Mouse (Mus musculus): Measurements from ENCODE around the gene Fkbp15. TPM values are rescaled to one million over a fixed set of nuclear protein-coding genes. Genes with fewer than 3 reads are reported as not detected.

Gene Fkbp15
- polyA plus RNA-seq, 1 experiment from 2014 or later = 17.9 TPM

DNA sequence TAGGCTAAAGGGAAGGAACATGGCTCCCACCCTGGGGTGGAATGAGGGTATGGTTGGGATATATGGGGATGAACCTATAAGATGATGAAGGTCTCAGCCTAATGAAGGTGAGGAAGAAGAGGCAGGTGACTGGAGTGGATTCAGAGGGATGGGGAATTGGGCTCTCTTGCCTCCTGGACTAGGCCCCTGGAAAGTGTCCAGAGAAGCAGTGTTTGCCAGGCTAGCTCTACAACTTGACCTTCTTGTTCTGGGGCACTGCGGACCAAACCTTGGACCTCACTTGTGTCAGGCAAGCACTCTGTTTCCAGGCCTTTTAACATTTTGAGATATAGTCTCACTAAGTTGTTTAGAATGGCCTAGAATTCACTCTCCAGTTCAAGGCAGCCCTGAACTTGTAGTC, 65.6 kb downstream of the Fkbp15 start:
- no peak for ATAC-seq (ENCODE audit: low FRiP score)
- Histone ChIP-seq H3K9me3 (ENCODE audit: control insufficient read depth, low read length) (no peaks in the 10 kb centered on the region), H3K4me1 (ENCODE audit: control insufficient read depth, insufficient read depth, low read length) (0 out of 2 replicates have a peak, but pooled peaks cover 2% of the 10 kb centered on the region), H3K36me3 (ENCODE audit: control insufficient read depth, insufficient read depth, low read length) (peaks cover 7% of the 10 kb centered on the region; the same call in 1 of the 2 replicates), H3K4me2 (no peak overlapping the region), H3K27me3 (ENCODE audit: control insufficient read depth, insufficient read depth, low read length) (no peaks in the 10 kb centered on the region), H3K27ac (ENCODE audit: low read depth, low read length) (no peak overlapping the region), H3K4me3 (ENCODE audit: low read depth, low read length) (no peak overlapping the region), H3K9ac (ENCODE audit: low read length) (no peak overlapping the region)
- 96% methylated on average over 1 of the region's 1 CpGs for WGBS
- no peak for DNase-seq (ENCODE audit: low spot score, missing footprints)

DNA sequence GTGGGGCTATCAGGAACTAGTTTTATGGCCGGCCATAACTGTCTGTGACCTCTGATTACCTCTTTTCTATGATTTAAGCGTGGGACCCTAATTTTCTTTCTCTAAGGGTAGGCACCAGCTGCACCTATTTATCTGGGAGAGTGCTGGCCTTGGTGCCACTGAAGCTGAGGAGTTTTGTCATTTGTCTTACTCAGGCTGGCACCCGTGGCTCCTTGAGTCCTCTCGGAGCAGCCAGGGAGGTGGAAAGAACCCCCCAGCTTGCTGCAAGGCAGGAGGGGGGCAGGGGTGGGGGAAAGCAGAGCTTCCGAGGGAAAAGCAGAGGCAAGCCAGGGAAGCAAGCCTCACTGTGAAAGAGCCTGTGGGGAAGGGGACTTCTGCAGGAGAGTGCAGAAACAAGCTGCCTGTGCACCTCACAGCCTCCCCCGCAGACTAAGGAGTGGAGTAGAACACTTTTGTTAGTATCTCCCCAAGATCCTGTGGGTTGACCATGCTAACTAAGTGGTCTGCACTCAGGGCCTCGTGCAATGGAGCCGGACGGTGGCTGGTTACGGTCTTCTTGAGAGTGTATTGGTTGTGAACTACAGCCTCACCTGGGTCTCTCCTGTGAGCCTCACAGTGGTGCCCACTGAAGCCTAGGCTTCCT, 67.0 kb downstream of the Fkbp15 start:
- peaks cover 2% of the 10 kb centered on the region; the same call in 1 of the 2 replicates for H3K36me3 ChIP-seq (ENCODE audit: control insufficient read depth, insufficient read depth, low read length)
- no peak overlapping the region for H3K9ac ChIP-seq (ENCODE audit: low read length)
- H3K4me1 ChIP-seq (ENCODE audit: control insufficient read depth, insufficient read depth, low read length) = 0 out of 2 replicates have a peak, but pooled peaks cover 2% of the 10 kb centered on the region
- DNase-seq (ENCODE audit: low spot score, missing footprints) = no peak
- H3K27ac ChIP-seq (ENCODE audit: low read depth, low read length) = no peak overlapping the region
- ATAC-seq (ENCODE audit: low FRiP score) = no peak
- 71% methylated on average over 10 of the region's 10 CpGs for WGBS
- H3K27me3 ChIP-seq (ENCODE audit: control insufficient read depth, insufficient read depth, low read length) = no peaks in the 10 kb centered on the region
- no peak overlapping the region for H3K4me2 ChIP-seq
- no peaks in the 10 kb centered on the region for H3K9me3 ChIP-seq (ENCODE audit: control insufficient read depth, low read length)
- H3K4me3 ChIP-seq (ENCODE audit: low read depth, low read length) = no peak overlapping the region

DNA sequence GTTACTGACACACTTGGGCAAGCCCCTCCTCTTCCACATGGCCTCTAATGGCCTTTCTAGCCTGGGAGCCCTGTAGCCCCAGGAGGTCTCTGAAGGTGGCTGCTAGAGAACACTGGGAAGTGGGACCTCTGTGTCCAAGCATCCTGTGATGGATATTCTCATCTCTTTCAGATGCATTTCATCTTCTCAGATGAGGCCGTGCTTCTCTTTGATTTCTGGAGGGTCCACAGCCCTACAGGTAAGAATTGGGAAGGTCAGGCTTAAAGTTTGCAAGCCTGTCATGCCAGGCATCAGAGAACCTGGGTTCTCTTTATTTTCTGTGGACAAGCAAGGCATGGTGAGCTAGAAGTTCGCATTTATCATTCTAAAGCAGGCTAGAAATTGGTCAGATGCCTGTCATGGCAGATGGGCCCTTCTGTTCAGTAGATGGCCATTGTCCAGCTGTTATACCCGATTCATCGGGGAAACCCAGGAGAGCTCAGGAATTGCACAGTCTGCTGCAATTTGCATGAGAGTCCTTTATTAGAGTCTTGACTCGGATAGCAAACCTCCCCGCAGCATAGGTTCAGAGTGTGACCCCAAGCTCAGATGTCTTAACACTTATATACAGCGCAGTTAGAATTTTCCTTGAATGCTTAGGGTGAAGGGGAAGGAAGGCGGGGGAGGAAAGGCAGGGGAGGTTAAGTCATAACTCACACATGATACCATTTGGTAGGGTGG, 67.7 kb downstream of the Fkbp15 start:
- no peaks in the 10 kb centered on the region for H3K27me3 ChIP-seq (ENCODE audit: control insufficient read depth, insufficient read depth, low read length)
- H3K9ac ChIP-seq (ENCODE audit: low read length) = no peak overlapping the region
- WGBS = 75% methylated on average over 8 of the region's 8 CpGs
- H3K4me1 ChIP-seq (ENCODE audit: control insufficient read depth, insufficient read depth, low read length) = 0 out of 2 replicates have a peak, but pooled peaks cover 2% of the 10 kb centered on the region
- no peak overlapping the region for H3K4me2 ChIP-seq
- ATAC-seq (ENCODE audit: low FRiP score) (no peak), DNase-seq (ENCODE audit: low spot score, missing footprints) (no peak)
- H3K4me3 ChIP-seq (ENCODE audit: low read depth, low read length) = no peak overlapping the region
- H3K36me3 ChIP-seq (ENCODE audit: control insufficient read depth, insufficient read depth, low read length) = no peaks in the 10 kb centered on the region; the same call in 1 of the 2 replicates
- no peaks in the 10 kb centered on the region for H3K9me3 ChIP-seq (ENCODE audit: control insufficient read depth, low read length)
- H3K27ac ChIP-seq (ENCODE audit: low read depth, low read length) = no peak overlapping the region

DNA sequence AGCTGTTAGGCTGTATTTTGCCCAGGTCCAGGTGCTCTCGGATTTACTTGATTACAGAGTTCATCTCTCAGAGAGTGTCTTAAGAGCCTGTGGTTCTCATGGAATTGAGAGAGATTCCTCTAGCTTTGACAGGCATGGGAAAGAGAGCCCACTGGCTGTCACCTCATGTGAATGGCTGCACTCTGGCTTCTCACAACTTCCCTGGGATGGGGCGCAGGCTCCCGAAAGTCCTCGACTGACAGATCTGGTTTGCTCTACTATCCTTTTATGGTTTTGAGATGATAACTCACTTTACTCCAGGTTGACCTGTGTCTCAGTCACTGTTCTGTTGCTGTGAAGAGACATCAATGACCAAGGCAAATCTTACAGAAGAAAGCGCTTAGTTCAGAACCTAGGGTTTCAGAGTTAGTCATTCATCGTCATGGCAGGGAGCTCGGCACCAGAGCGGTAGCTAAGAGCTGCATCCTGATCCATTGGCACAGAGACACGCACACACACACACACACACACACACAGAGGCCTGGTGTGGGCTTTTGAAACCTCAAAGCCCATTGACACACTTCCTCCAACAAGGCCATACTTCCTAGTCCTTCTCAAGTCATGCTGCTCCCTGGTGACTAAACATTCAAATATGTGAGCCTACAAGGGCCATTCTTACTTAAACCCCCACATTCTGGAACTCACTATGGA, 69.4 kb downstream of the Fkbp15 start:
- Histone ChIP-seq H3K4me2 (no peak overlapping the region), H3K27ac (ENCODE audit: low read depth, low read length) (no peak overlapping the region), H3K4me3 (ENCODE audit: low read depth, low read length) (no peak overlapping the region), H3K9me3 (ENCODE audit: control insufficient read depth, low read length) (no peaks in the 10 kb centered on the region), H3K4me1 (ENCODE audit: control insufficient read depth, insufficient read depth, low read length) (0 out of 2 replicates have a peak, but pooled peaks cover 2% of the 10 kb centered on the region), H3K27me3 (ENCODE audit: control insufficient read depth, insufficient read depth, low read length) (no peaks in the 10 kb centered on the region), H3K36me3 (ENCODE audit: control insufficient read depth, insufficient read depth, low read length) (no peaks in the 10 kb centered on the region), H3K9ac (ENCODE audit: low read length) (no peak overlapping the region)
- 92% methylated on average over 9 of the region's 9 CpGs for WGBS
- ATAC-seq (ENCODE audit: low FRiP score) = no peak
- DNase-seq (ENCODE audit: low spot score, missing footprints) = no peak

DNA sequence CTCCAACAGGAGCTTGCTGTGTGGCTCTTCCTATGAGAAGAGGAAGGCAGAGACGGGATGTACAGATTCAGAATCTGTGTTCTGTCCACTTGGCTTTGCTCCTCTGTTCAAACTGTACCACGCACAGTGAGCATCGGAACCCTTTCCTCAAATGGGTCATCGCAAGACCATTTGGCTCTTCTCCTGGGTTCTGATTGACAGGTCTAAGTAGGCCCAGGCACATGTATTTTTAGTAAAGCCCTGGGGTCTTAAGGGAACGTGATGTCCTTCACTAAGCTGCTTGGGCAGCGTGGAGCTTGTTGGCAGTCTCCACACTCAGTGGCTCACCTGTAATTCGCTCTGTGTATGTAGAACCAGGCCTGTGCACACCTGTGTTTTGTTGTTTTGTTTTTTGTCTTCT, 71.1 kb downstream of the Fkbp15 start:
- H3K4me2 ChIP-seq = no peak overlapping the region
- 0 out of 2 replicates have a peak, but pooled peaks cover 2% of the 10 kb centered on the region for H3K4me1 ChIP-seq (ENCODE audit: control insufficient read depth, insufficient read depth, low read length)
- ATAC-seq (ENCODE audit: low FRiP score) (no peak), DNase-seq (ENCODE audit: low spot score, missing footprints) (no peak)
- H3K9me3 ChIP-seq (ENCODE audit: control insufficient read depth, low read length) = no peaks in the 10 kb centered on the region
- 94% methylated on average over 7 of the region's 7 CpGs for WGBS
- H3K36me3 ChIP-seq (ENCODE audit: control insufficient read depth, insufficient read depth, low read length) = no peaks in the 10 kb centered on the region
- no peak overlapping the region for H3K4me3 ChIP-seq (ENCODE audit: low read depth, low read length)
- H3K27me3 ChIP-seq (ENCODE audit: control insufficient read depth, insufficient read depth, low read length) = no peaks in the 10 kb centered on the region
- H3K9ac ChIP-seq (ENCODE audit: low read length) = no peak overlapping the region
- H3K27ac ChIP-seq (ENCODE audit: low read depth, low read length) = no peak overlapping the region

DNA sequence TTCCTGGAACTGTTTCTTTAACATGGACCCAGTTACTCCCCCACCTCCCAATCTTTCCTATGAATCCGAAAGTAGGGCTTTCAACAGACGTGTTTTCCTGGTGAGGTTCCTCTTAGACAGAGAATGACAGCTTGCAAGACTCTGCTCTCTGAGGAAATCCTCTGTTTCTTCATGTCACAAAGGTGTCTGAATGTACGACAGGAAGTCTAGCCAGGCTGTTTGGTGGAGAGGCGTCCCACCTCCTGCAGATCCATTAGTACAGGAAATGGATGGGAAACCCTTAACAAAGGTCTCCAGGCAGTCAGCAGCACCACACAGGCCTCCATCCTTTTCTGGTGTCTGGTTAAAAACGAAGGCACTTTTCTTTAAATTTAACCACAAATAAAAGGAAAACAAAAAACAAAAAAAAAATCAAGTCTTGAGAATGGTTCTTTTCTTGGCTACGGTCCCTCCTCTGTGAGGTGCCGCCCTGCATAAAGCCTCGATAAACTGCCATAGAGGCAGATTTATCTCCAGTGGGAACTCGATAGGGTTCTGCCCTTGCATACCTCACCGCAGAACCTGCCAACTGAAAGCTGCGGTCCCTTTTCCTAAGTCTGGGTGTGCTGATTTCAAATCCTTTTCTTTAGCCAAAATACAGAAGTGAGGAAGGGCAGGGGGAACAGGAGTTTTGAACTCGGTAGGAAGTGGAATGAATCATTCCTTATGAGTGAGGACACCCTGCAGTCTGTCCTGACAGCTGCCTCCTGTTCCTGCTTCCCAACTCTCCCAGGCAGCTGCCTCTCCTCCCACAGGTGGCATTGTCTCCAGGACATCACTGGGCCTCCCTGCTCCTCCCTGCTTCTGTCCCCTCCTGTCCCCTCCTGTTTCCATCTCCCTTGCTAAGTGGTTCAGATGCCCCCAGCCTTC, 73.1 kb downstream of the Fkbp15 start:
- H3K9ac ChIP-seq (ENCODE audit: low read length) = peak overlapping the region; percentile 68
- H3K4me1 ChIP-seq (ENCODE audit: control insufficient read depth, insufficient read depth, low read length) = no peaks in the 10 kb centered on the region
- no peaks in the 10 kb centered on the region for H3K9me3 ChIP-seq (ENCODE audit: control insufficient read depth, low read length)
- H3K4me2 ChIP-seq = peak overlapping the region; percentile 81
- no peak for ATAC-seq (ENCODE audit: low FRiP score)
- no peaks in the 10 kb centered on the region for H3K27me3 ChIP-seq (ENCODE audit: control insufficient read depth, insufficient read depth, low read length)
- DNase-seq (ENCODE audit: low spot score, missing footprints) = no peak
- H3K4me3 ChIP-seq (ENCODE audit: low read depth, low read length) = peak overlapping the region; percentile 71
- H3K27ac ChIP-seq (ENCODE audit: low read depth, low read length) = no peak overlapping the region
- WGBS = 20% methylated on average over 12 of the region's 12 CpGs
- no peaks in the 10 kb centered on the region for H3K36me3 ChIP-seq (ENCODE audit: control insufficient read depth, insufficient read depth, low read length)

DNA sequence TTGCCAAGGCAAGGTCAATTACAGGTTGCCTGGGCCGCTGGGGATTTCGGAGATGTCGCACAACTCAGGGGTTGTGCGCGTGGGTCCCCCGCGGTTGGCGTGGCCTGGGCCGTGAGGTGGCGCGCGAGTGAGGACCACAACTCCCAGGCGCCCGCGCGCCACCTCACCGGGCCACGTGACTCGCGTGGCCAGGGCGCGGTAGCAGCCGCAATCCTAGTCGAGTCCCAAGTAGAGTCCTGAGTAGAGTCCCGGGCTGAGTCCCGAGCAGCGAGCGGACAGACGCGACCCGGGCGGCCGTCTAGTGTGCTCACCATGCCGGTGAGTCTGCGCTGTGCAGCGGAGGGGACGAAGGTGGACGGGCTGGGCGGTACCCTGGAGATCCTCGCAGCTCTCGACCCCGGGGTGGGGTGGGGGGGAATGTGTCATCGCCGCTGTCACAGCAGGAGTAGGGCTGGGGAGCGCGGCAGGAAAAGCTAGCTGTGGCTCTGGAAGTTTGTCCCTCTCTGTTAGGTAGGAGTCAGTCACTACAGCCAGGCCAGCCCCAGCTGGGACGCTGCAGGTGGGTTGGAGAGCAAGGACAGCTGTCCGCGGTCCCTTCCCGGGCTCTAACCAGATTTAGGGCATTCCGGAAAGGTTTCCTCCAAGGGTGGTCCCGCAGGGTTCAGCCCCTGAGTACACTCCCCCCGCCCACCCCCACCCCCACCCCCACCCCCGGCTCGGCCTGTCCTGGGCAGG, 73.9 kb downstream of the Fkbp15 start:
- DNase-seq (ENCODE audit: low spot score, missing footprints) (peak; percentile 96), ATAC-seq (ENCODE audit: low FRiP score) (peak; percentile 96)
- WGBS = under 1% methylated on average over 54 of the region's 55 CpGs
- Histone ChIP-seq H3K9ac (ENCODE audit: low read length) (peak overlapping the region; percentile 68), H3K4me2 (peak overlapping the region; percentile 81), H3K9me3 (ENCODE audit: control insufficient read depth, low read length) (no peaks in the 10 kb centered on the region), H3K27me3 (ENCODE audit: control insufficient read depth, insufficient read depth, low read length) (no peaks in the 10 kb centered on the region), H3K36me3 (ENCODE audit: control insufficient read depth, insufficient read depth, low read length) (no peaks in the 10 kb centered on the region), H3K4me3 (ENCODE audit: low read depth, low read length) (peak overlapping the region; percentile 71), H3K27ac (ENCODE audit: low read depth, low read length) (no peak overlapping the region; the same call in 1 of the 2 replicates), H3K4me1 (ENCODE audit: control insufficient read depth, insufficient read depth, low read length) (no peaks in the 10 kb centered on the region)

DNA sequence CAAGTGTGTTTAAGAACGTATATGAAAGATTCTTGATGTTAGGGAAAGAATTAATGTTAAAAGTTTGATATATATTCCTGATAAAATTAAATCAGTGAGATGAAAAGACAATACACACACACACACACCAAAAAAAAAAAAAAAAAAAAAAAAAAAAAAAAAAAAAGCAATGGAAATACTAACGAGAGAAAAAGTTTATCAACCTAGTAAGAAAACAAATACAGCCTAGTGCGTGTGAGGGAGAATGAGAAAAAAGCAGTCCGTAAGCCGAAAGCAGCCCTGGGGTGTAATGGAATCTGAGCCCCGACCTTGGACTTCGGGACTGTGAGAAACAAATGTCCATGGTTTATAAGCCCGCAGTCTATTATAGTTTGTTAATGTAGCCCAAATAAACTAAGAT, 74.8 kb downstream of the Fkbp15 start:
- Histone ChIP-seq H3K9me3 (ENCODE audit: control insufficient read depth, low read length) (no peaks in the 10 kb centered on the region), H3K36me3 (ENCODE audit: control insufficient read depth, insufficient read depth, low read length) (no peaks in the 10 kb centered on the region), H3K9ac (ENCODE audit: low read length) (no peak overlapping the region), H3K4me3 (ENCODE audit: low read depth, low read length) (no peak overlapping the region), H3K4me2 (no peak overlapping the region), H3K27me3 (ENCODE audit: control insufficient read depth, insufficient read depth, low read length) (no peaks in the 10 kb centered on the region), H3K27ac (ENCODE audit: low read depth, low read length) (no peak overlapping the region), H3K4me1 (ENCODE audit: control insufficient read depth, insufficient read depth, low read length) (no peaks in the 10 kb centered on the region)
- 79% methylated on average over 8 of the region's 8 CpGs for WGBS
- ATAC-seq (ENCODE audit: low FRiP score) (0 out of 2 replicates have a peak, but pooled peaks have one; percentile 3), DNase-seq (ENCODE audit: low spot score, missing footprints) (no peak)
